Mouse (Mus musculus) MEL (cell line): ENCODE data around the gene Eid1. TPM values are rescaled to one million over a fixed set of nuclear protein-coding genes. Genes with fewer than 3 reads are reported as not detected.

Source experiments
- DNase-seq: peaks from one replicate; pipeline ENCODE4 v3.0.0; 2011; ENCODE audit warnings: low read depth, low spot score
- H3K27ac ChIP-seq: 2 replicates; pipeline ENCODE4 v1.5.1; 2012; ENCODE audit warnings: low read depth, mild to moderate bottlenecking, control low read depth, low read length, moderate library complexity; ENCODE audit not compliant: control insufficient read depth
- H3K27me3 ChIP-seq, 2 experiments: fragments of 150-350 bp in 1 of 2; sonication (generic) in 1 of 2; 2 replicates each; pipeline ENCODE4 v1.6.1; 2012; ENCODE audit warnings: low read length in 2 of 2, mild to moderate bottlenecking in 2 of 2, improper control_type of control experiment in 1 of 2, moderate library complexity in 1 of 2; ENCODE audit not compliant: insufficient read depth in 2 of 2, control insufficient read depth in 1 of 2
- H3K36me3 ChIP-seq, 2 experiments: 2 replicates each; pipeline ENCODE4 v1.6.1; 2012 to 2014; ENCODE audit warnings: low read length in 2 of 2, improper control_type of control experiment in 1 of 2, inconsistent platforms in 1 of 2, mild to moderate bottlenecking in 1 of 2; ENCODE audit not compliant: insufficient read depth in 2 of 2, control insufficient read depth in 1 of 2
- H3K4me1 ChIP-seq, 2 experiments: fragments of 150-350 bp in 1 of 2; sonication (generic) in 1 of 2; 2 replicates each; pipeline ENCODE4 v1.6.1; 2012; ENCODE audit warnings: low read length in 2 of 2, improper control_type of control experiment in 1 of 2, mild to moderate bottlenecking in 1 of 2; ENCODE audit not compliant: insufficient read depth in 2 of 2, control insufficient read depth in 1 of 2
- H3K4me3 ChIP-seq, 2 experiments: fragments of 150-350 bp in 1 of 2; sonication (generic) in 1 of 2; 2 replicates each; pipeline ENCODE4 v1.5.1; 2012; ENCODE audit warnings: low read depth in 2 of 2, low read length in 2 of 2, mild to moderate bottlenecking in 2 of 2, moderate library complexity in 2 of 2, control low read depth in 1 of 2, improper control_type of control experiment in 1 of 2; ENCODE audit not compliant: control insufficient read depth in 1 of 2, insufficient read depth in 1 of 2
- H3K79me2 ChIP-seq: 2 replicates; pipeline ENCODE4 v1.6.1; 2012; ENCODE audit warnings: mild to moderate bottlenecking, low read length, moderate library complexity; ENCODE audit not compliant: control insufficient read depth, poor library complexity, insufficient read depth
- H3K9ac ChIP-seq: 2 replicates; pipeline ENCODE4 v1.6.1; 2012; ENCODE audit warnings: low read depth, mild to moderate bottlenecking, control low read depth, low read length, moderate library complexity; ENCODE audit not compliant: control insufficient read depth, poor library complexity, severe bottlenecking
- H3K9me3 ChIP-seq: fragments of 150-350 bp; sonication (generic); replicated peaks from 2 replicates; pipeline ENCODE4 v1.6.1; 2012; ENCODE audit warnings: mild to moderate bottlenecking, low read length, improper control_type of control experiment, moderate library complexity; ENCODE audit not compliant: insufficient read depth
- BHLHE40 ChIP-seq: IDR thresholded peaks from 2 replicates; pipeline ENCODE4 v1.6.1; 2012; ENCODE audit warnings: low read depth, mild to moderate bottlenecking, inconsistent platforms, low read length, improper control_type of control experiment, borderline replicate concordance
- CHD1 ChIP-seq: IDR thresholded peaks from 2 replicates; pipeline ENCODE4 v1.6.1; 2012; ENCODE audit warnings: low read depth, mild to moderate bottlenecking, inconsistent platforms, low read length, improper control_type of control experiment
- CHD2 ChIP-seq: IDR thresholded peaks from 2 replicates; pipeline ENCODE4 v1.6.1; 2011; ENCODE audit warnings: low read length, improper control_type of control experiment
- EP300 ChIP-seq, 2 experiments: IDR thresholded peaks; 2 replicates each; pipeline ENCODE4 v1.6.1; 2011; ENCODE audit warnings: improper control_type of control experiment in 2 of 2, low read length in 2 of 2, low read depth in 1 of 2, mild to moderate bottlenecking in 1 of 2
- ETS1 ChIP-seq: IDR thresholded peaks from 2 replicates; pipeline ENCODE4 v1.6.1; 2012; ENCODE audit warnings: low read depth, mild to moderate bottlenecking, inconsistent platforms, low read length, improper control_type of control experiment, moderate library complexity
- HCFC1 ChIP-seq: IDR thresholded peaks from 2 replicates; pipeline ENCODE4 v1.6.1; 2012; ENCODE audit warnings: low read depth, mild to moderate bottlenecking, inconsistent platforms, low read length, improper control_type of control experiment, moderate library complexity
- MAFK ChIP-seq: IDR thresholded peaks from 2 replicates; pipeline ENCODE4 v1.6.1; 2011; ENCODE audit warnings: low read depth, mild to moderate bottlenecking, low read length, improper control_type of control experiment, borderline replicate concordance
- MAX ChIP-seq: IDR thresholded peaks from 2 replicates; pipeline ENCODE4 v1.6.1; 2011; ENCODE audit warnings: low read length, improper control_type of control experiment
- MAZ ChIP-seq: IDR thresholded peaks from 2 replicates; pipeline ENCODE4 v1.6.1; 2012; ENCODE audit warnings: low read depth, mild to moderate bottlenecking, inconsistent platforms, low read length, improper control_type of control experiment
- MEF2A ChIP-seq: IDR thresholded peaks from 2 replicates; pipeline ENCODE4 v1.6.1; 2014; ENCODE audit warnings: low read depth, mild to moderate bottlenecking, inconsistent platforms, low read length, improper control_type of control experiment; ENCODE audit not compliant: poor library complexity, insufficient replicate concordance, severe bottlenecking; ENCODE audit errors: extremely low read depth
- MXI1 ChIP-seq: IDR thresholded peaks from 2 replicates; pipeline ENCODE4 v1.6.1; 2011; ENCODE audit warnings: mild to moderate bottlenecking, low read depth, low read length, improper control_type of control experiment
- MYC ChIP-seq: IDR thresholded peaks from 2 replicates; pipeline ENCODE4 v1.6.1; 2011; ENCODE audit warnings: low read depth, mild to moderate bottlenecking, low read length, improper control_type of control experiment, moderate library complexity
- NRF1 ChIP-seq: IDR thresholded peaks from 2 replicates; pipeline ENCODE4 v1.6.1; 2014; ENCODE audit warnings: low read depth, mild to moderate bottlenecking, inconsistent platforms, low read length, improper control_type of control experiment, moderate library complexity; ENCODE audit not compliant: poor library complexity, insufficient read depth, severe bottlenecking
- POLR2A ChIP-seq, 2 experiments: IDR thresholded peaks; 2 replicates each; pipeline ENCODE4 v1.6.1; 2011 to 2012; ENCODE audit warnings: low read length in 2 of 2, mild to moderate bottlenecking in 2 of 2, control low read depth in 1 of 2, improper control_type of control experiment in 1 of 2, low read depth in 1 of 2, moderate library complexity in 1 of 2; ENCODE audit not compliant: control insufficient read depth in 1 of 2, insufficient read depth in 1 of 2, poor library complexity in 1 of 2
- POLR2AphosphoS2 ChIP-seq: IDR thresholded peaks from 2 replicates; pipeline ENCODE4 v1.6.1; 2011; ENCODE audit warnings: low read length, improper control_type of control experiment
- RAD21 ChIP-seq: IDR thresholded peaks from 2 replicates; pipeline ENCODE4 v1.6.1; 2011; ENCODE audit warnings: mild to moderate bottlenecking, low read depth, low read length, improper control_type of control experiment
- RCOR1 ChIP-seq: IDR thresholded peaks from 2 replicates; pipeline ENCODE4 v1.6.1; 2012; ENCODE audit warnings: low read depth, mild to moderate bottlenecking, inconsistent platforms, low read length, improper control_type of control experiment
- SIN3A ChIP-seq: IDR thresholded peaks from 2 replicates; pipeline ENCODE4 v1.6.1; 2012; ENCODE audit warnings: low read length, improper control_type of control experiment, inconsistent platforms
- TBP ChIP-seq: IDR thresholded peaks from 2 replicates; pipeline ENCODE4 v1.8.0; 2011; ENCODE audit warnings: low read depth, low read length, improper control_type of control experiment
- TCF12 ChIP-seq: IDR thresholded peaks from 2 replicates; pipeline ENCODE4 v1.6.1; 2014; ENCODE audit warnings: low read depth, mild to moderate bottlenecking, inconsistent platforms, low read length, improper control_type of control experiment, moderate library complexity
- UBTF ChIP-seq: IDR thresholded peaks from 2 replicates; pipeline ENCODE4 v1.6.1; 2012; ENCODE audit warnings: low read depth, mild to moderate bottlenecking, inconsistent platforms, low read length, improper control_type of control experiment, moderate library complexity, borderline replicate concordance; ENCODE audit not compliant: insufficient read depth
- USF2 ChIP-seq, 2 experiments: IDR thresholded peaks; 2 replicates each; pipeline ENCODE4 v1.6.1; 2011 to 2012; ENCODE audit warnings: improper control_type of control experiment in 2 of 2, low read length in 2 of 2, borderline replicate concordance in 1 of 2, inconsistent platforms in 1 of 2, low read depth in 1 of 2, mild to moderate bottlenecking in 1 of 2; ENCODE audit not compliant: insufficient read depth in 1 of 2
- ZMIZ1 ChIP-seq: IDR thresholded peaks from 2 replicates; pipeline ENCODE4 v1.6.1; 2012; ENCODE audit warnings: low read depth, mild to moderate bottlenecking, inconsistent platforms, low read length, improper control_type of control experiment, moderate library complexity
- polyA plus RNA-seq, 2 experiments: library from polyadenylated mRNA; stranded (reverse) in 1 of 2; unstranded in 1 of 2; fragments of >175 nt in 1 of 2; fragments of >200 nt in 1 of 2; gene quantifications; 2 replicates each; pipeline versions ENCODE4 v1.2.1 to v1.2.4; 2012; ENCODE audit warnings: low replicate concordance in 2 of 2, low read depth in 1 of 2; ENCODE audit not compliant: insufficient read length in 2 of 2, insufficient read depth in 1 of 2, missing spikeins in 1 of 2
- total RNA-seq: library from RNA; depleted of rRNA; stranded (reverse); fragments of 300-350 nt; gene quantifications from 2 replicates; pipeline ENCODE4 v1.2.3, GENCODE M21; 2012

Gene Eid1
- total and polyA plus RNA-seq, 3 experiments: 16.4 to 33.9 TPM; not detected in 1

GRCm38 (mm10) chr2:125623211-125623610 is 49.7 kb upstream of the Eid1 start:
- Histone ChIP-seq H3K27ac (no peak overlapping the region), H3K27me3 (no peaks in the 10 kb centered on the region)
- TF ChIP-seq ZMIZ1 (no peak), MAZ (no peak), HCFC1 (no peak), NRF1 (no peak), MXI1 (no peak), MAFK (no peak), EP300 (IDR thresholded peaks at IDR 0.05; ENCODE audit: low read depth in 1 of 2, low read length in 2 of 2) (no peak), POLR2A (IDR thresholded peaks at IDR 0.05; ENCODE audit: control insufficient read depth in 1 of 2, insufficient read depth in 1 of 2, low read depth in 1 of 2, low read length in 2 of 2, poor library complexity in 1 of 2) (no peak), USF2 (IDR thresholded peaks at IDR 0.05; ENCODE audit: borderline replicate concordance in 1 of 2, insufficient read depth in 1 of 2, low read depth in 1 of 2, low read length in 2 of 2) (no peak), UBTF (no peak), RAD21 (no peak), CHD1 (no peak), TCF12 (no peak), RCOR1 (no peak), MAX (no peak), BHLHE40 (no peak), CHD2 (no peak), MEF2A (no peak)
- TF ChIP-seq, all 39 proteins: peak for 0
- no peak for DNase-seq
- peak overlapping the region in 1 of 2 experiments; percentile 90; a peak in 2 of 4 replicates for H3K4me3 ChIP-seq
- H3K36me3 ChIP-seq: peaks cover 15 to 18% of the 10 kb centered on the region in 2 experiments
- no peaks in the 10 kb centered on the region for H3K9me3 ChIP-seq
- peak overlapping the region; percentile 87; the same call in 1 of the 2 replicates for H3K9ac ChIP-seq
- H3K79me2 ChIP-seq: peaks cover 29% of the 10 kb centered on the region
- H3K4me1 ChIP-seq: peaks cover 0 to 12% of the 10 kb centered on the region in 2 experiments; a peak in 2 of 4 replicates

DNA sequence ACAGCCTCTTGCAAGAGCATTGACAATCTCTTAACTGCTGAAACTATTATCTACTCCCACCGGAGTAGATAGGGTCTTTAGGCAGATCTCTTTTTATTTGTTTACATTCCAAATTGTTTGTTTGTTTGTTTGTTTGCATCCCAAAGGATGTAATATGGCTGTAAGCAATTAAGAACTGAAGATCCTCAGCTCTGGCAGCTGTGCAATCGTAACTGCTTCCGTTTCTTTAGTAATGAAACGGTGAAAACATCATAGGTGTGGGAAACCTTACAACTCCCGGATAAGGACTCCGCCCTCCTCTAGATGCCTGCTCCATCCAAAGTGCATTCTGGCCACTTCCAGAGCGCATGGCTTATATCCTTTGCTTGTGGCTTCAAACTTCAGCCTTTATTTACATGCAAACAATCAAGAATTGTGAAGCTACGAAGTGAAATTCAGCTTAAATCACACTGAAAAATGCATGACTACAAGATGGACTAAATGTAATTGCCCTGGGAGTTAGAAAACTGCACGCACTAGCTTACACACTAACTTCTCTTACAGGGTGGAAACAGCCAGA is 48.7 kb upstream of the Eid1 start:
- peak; percentile 31; the same call in 1 of the 2 replicates for TF ChIP-seq TBP
- TF ChIP-seq MAX: peak; percentile 61
- TF ChIP-seq EP300 (IDR thresholded peaks at IDR 0.05; ENCODE audit: low read depth in 1 of 2, low read length in 2 of 2): no peak
- TF ChIP-seq NRF1: no peak
- 0 out of 2 replicates have a peak, but pooled peaks have one; percentile 24 for TF ChIP-seq ETS1
- TF ChIP-seq POLR2AphosphoS2: no peak
- peak; percentile 60 for TF ChIP-seq SIN3A
- TF ChIP-seq MYC: peak; percentile 79
- TF ChIP-seq MXI1: peak; percentile 87
- Histone ChIP-seq H3K79me2 (peaks cover 29% of the 10 kb centered on the region), H3K36me3 (peaks cover 9 to 15% of the 10 kb centered on the region in 2 experiments), H3K9me3 (no peaks in the 10 kb centered on the region), H3K27me3 (no peaks in the 10 kb centered on the region), H3K4me1 (peaks cover 0 to 12% of the 10 kb centered on the region in 2 experiments; a peak in 2 of 4 replicates), H3K27ac (peak overlapping the region; percentile 80), H3K9ac (peak overlapping the region; percentile 87), H3K4me3 (peak overlapping the region; percentile 87 to 90)
- DNase-seq: peak; percentile 75
